Mouse (Mus musculus) mature B cell (primary cell): ENCODE data around the gene AB124611.
"Not testable (repeated sequence)": the region's sequence is repeated elsewhere in the genome, so short reads cannot be mapped to it uniquely, and the experiment has no call there.

Experiments used
- in situ Hi-C: fragments of 300-500 bp; cut with MboI; formaldehyde crosslinking; loops from 2 replicates; pipeline ENCODE4 v1.14.3; 2019

AB124611 gene

GRCm38 (mm10) chr9:21525142-21525936 lies 637 bp upstream of the AB124611 start:
- in situ Hi-C loops: no loop called here

- in situ Hi-C loops: no loop called here
Observed at GRCm38 (mm10) chr9:21526634-21526944, 613 bp downstream of the AB124611 start.

- in situ Hi-C loops: no loop called here
Observed at GRCm38 (mm10) chr9:21527100-21527801, 1.3 kb downstream of the AB124611 start.

- in situ Hi-C loops: no loop called here
Observed at GRCm38 (mm10) chr9:21527917-21528324, 1.9 kb downstream of the AB124611 start.

- in situ Hi-C loops: no loop called here
Observed at GRCm38 (mm10) chr9:21536501-21536900, 10.5 kb downstream of the AB124611 start.

GRCm38 (mm10) chr9:21537009-21537408 lies 11.0 kb downstream of the AB124611 start:
- in situ Hi-C loops: no loop called here

- in situ Hi-C loops: no loop called here
Observed at GRCm38 (mm10) chr9:21539981-21540753, 14.2 kb downstream of the AB124611 start.

- in situ Hi-C loops: not testable (repeated sequence)
Observed at GRCm38 (mm10) chr9:21542001-21542400, 16.0 kb downstream of the AB124611 start.

GRCm38 (mm10) chr9:21545351-21545915 lies 19.5 kb downstream of the AB124611 start:
- in situ Hi-C loops: no loop called here

GRCm38 (mm10) chr9:21545916-21546788 lies 20.2 kb downstream of the AB124611 start:
- in situ Hi-C loops: no loop called here

GRCm38 (mm10) chr9:21546789-21547074 lies 20.8 kb downstream of the AB124611 start, which contains the start of gene Carm1:
Gene Carm1, plus strand, starts transcription at chr9:21546894.
- in situ Hi-C loops: no loop called here

- in situ Hi-C loops: no loop called here
Observed at GRCm38 (mm10) chr9:21547075-21547941, 21.3 kb downstream of the AB124611 start.

- in situ Hi-C loops: no loop called here
Observed at GRCm38 (mm10) chr9:21551049-21551448, 25.1 kb downstream of the AB124611 start.

GRCm38 (mm10) chr9:21553607-21554273 lies 27.8 kb downstream of the AB124611 start:
- in situ Hi-C loops: no loop called here

GRCm38 (mm10) chr9:21555198-21555742 lies 29.3 kb downstream of the AB124611 start:
- in situ Hi-C loops: no loop called here

- in situ Hi-C loops: no loop called here
Observed at GRCm38 (mm10) chr9:21556996-21557395, 31.0 kb downstream of the AB124611 start.

GRCm38 (mm10) chr9:21557556-21557955 lies 31.6 kb downstream of the AB124611 start:
- in situ Hi-C loops: no loop called here

- in situ Hi-C loops: no loop called here
Observed at GRCm38 (mm10) chr9:21558366-21558765, 32.4 kb downstream of the AB124611 start.

GRCm38 (mm10) chr9:21559151-21559550 lies 33.2 kb downstream of the AB124611 start:
- in situ Hi-C loops: no loop called here

GRCm38 (mm10) chr9:21564420-21564819 lies 38.4 kb downstream of the AB124611 start:
- in situ Hi-C loops: no loop called here
